Mouse (Mus musculus): ENCODE results near the gene Sh2b3. TPM values are rescaled to one million over a fixed set of nuclear protein-coding genes. Genes with fewer than 3 reads are reported as not detected.

The Sh2b3 gene
- 7.2 and 8.6 TPM in 2 replicates for polyA plus RNA-seq (2012; rRNA removed)
- polyA plus RNA-seq (2014; fragmentation: Nextera tagmentation; extraction: Ambion mirVana), result 5.4 and 5.6 TPM in 2 replicates

DNA sequence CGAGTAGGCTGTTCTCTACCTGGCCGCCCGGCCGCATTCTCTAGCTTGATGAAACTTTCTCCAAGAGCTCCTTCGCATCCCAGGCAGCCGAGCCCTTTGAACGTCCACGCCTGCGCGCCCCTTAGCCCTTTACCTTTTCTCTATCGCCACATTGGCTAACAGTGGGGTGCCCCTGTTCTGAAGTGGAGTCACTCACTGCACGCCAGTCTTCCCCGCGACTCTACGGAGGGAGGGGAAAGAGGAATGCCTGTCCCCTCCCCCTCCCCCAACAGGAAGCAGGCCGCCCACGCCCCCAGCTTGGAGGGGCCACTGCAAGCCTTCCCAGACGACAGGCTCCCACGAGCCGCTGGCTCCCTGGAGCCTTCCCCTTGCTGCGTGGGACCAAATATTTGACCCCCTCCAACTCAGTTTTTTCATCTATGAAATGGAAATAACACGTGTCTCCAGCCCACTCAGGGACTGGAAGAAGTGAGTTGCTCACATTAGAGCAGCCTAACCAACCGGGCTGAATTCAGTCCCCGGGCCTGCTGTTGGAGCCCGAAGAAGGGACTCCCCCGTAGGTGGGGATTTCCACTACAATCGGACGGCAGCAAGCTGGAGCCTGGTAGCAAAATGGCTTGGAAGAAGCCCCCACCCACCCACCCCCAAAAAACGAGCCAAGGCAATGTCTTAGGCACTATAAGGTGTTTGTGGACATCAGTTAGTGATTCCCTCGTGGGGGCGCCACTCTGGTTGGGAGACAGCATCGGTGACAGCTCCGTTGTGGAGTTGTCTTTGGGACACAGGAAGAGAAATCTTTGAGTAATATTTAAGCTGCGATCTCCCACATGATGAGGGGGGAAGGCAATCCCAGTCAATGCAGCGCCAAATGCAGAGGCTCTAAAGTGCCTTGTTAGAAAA is at the start of gene Sh2b3:
Gene Sh2b3 (minus strand): TSS at position 206 of the 900 bp plus-strand sequence.
- Histone ChIP-seq H3K4me3 (ENCODE audit: insufficient read depth in 1 of 2, low read depth in 2 of 2, low read length in 2 of 2) (peak within 1 kb of the TSS; percentile 80 to 92), H3K27ac (peak within 1 kb of the TSS; percentile 65), H3K9me3 (ENCODE audit: control insufficient read depth, low read length) (no peaks in the 10 kb centered on the region), H3K9ac (replicated peaks) (peak within 1 kb of the TSS; percentile 77), H3K4me1 (replicated peaks; ENCODE audit: control insufficient read depth in 2 of 2, insufficient read depth in 2 of 2, low read length in 1 of 2) (peaks cover 28 to 31% of the 10 kb centered on the region in 2 experiments), H3K27me3 (ENCODE audit: control insufficient read depth, insufficient read depth, low read length) (peaks cover 3% of the 10 kb centered on the region; the same call in 1 of the 2 replicates), H3K36me3 (replicated peaks; ENCODE audit: control insufficient read depth, insufficient read depth, low read depth) (no peaks in the 10 kb centered on the region), H3K4me2 (ENCODE audit: low read depth) (peak within 1 kb of the TSS; percentile 84)
- WGBS (ENCODE audit: insufficient replicate concordance), result under 1% methylated on average over 35 of the region's 35 CpGs
- DNase-seq (ENCODE audit: low read depth in 3 of 3, low spot score in 3 of 3) (no peak), ATAC-seq (ENCODE audit: insufficient read depth) (peak; percentile 6; the same call in 1 of the 2 replicates)
- TF ChIP-seq CTCF (IDR thresholded peaks at IDR 0.05; ENCODE audit: low read depth) (peak; percentile 13; the same call in 1 of the 2 replicates), EP300 (IDR thresholded peaks at IDR 0.05; ENCODE audit: low read depth) (no peak)

DNA sequence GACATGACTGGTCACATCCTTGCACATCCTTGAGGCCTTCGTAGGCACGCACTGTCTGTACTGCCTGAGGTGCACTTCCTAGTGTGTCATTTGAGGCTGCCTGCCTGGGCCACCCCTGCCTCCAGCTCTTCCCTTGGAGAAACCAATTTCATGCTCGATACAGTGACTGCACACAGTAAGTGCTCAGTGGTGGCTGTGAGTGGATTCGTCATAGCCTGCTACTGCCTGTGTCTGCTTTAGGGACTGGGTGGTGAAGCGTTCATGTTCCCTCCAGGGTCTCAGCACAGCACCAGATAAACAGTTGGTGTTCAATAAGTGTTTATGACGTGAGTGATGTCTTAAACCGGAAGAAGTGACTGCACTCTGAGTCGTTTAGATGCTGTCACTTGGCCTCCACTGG is 45.9 kb upstream of the Sh2b3 start:
- no peaks in the 10 kb centered on the region for H3K4me1 ChIP-seq (replicated peaks; ENCODE audit: control insufficient read depth in 2 of 2, insufficient read depth in 2 of 2, low read length in 1 of 2)
- H3K9me3 ChIP-seq (ENCODE audit: control insufficient read depth, low read length), result no peaks in the 10 kb centered on the region
- ATAC-seq (ENCODE audit: insufficient read depth) (no peak), DNase-seq (ENCODE audit: low read depth in 3 of 3, low spot score in 3 of 3) (no peak)
- H3K4me2 ChIP-seq (ENCODE audit: low read depth), result no peak overlapping the region
- H3K9ac ChIP-seq (replicated peaks), result no peak overlapping the region
- 58% methylated on average over 8 of the region's 8 CpGs for WGBS (ENCODE audit: insufficient replicate concordance)
- no peaks in the 10 kb centered on the region for H3K27me3 ChIP-seq (ENCODE audit: control insufficient read depth, insufficient read depth, low read length)
- H3K4me3 ChIP-seq (ENCODE audit: insufficient read depth in 1 of 2, low read depth in 2 of 2, low read length in 2 of 2), result no peak overlapping the region
- H3K36me3 ChIP-seq (replicated peaks; ENCODE audit: control insufficient read depth, insufficient read depth, low read depth), result no peaks in the 10 kb centered on the region
- no peak overlapping the region for H3K27ac ChIP-seq
- TF ChIP-seq EP300 (IDR thresholded peaks at IDR 0.05; ENCODE audit: low read depth) (no peak), CTCF (IDR thresholded peaks at IDR 0.05; ENCODE audit: low read depth) (no peak)

DNA sequence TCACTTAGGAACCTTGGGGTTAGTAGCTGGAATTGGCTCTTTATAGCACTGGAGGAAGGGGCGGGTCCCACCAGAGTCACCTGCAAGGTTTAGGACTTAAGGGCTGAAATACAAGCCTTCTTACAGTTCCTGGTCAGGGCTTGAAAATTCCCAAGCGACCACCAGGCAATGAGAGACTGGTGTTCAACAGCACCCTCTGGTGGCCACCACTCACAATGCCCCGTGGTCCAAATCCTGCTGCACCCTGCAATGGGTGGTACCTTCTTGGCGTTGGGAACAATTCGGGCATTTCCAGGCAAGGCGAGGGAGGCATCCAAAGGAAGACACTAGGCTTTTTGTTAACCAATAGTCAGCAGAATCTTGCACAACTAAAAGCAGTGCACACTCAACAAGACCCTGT is 41.8 kb upstream of the Sh2b3 start:
- H3K9me3 ChIP-seq (ENCODE audit: control insufficient read depth, low read length), result no peaks in the 10 kb centered on the region
- no peak overlapping the region for H3K4me3 ChIP-seq (ENCODE audit: insufficient read depth in 1 of 2, low read depth in 2 of 2, low read length in 2 of 2)
- TF ChIP-seq CTCF (IDR thresholded peaks at IDR 0.05; ENCODE audit: low read depth) (peak; percentile 84), EP300 (IDR thresholded peaks at IDR 0.05; ENCODE audit: low read depth) (no peak)
- H3K27ac ChIP-seq, result no peak overlapping the region
- no peak for DNase-seq (ENCODE audit: low read depth in 3 of 3, low spot score in 3 of 3)
- WGBS (ENCODE audit: insufficient replicate concordance), result 37% methylated on average over 6 of the region's 6 CpGs
- H3K9ac ChIP-seq (replicated peaks), result no peak overlapping the region
- H3K36me3 ChIP-seq (replicated peaks; ENCODE audit: control insufficient read depth, insufficient read depth, low read depth), result no peaks in the 10 kb centered on the region
- H3K4me2 ChIP-seq (ENCODE audit: low read depth), result no peak overlapping the region
- ATAC-seq (ENCODE audit: insufficient read depth), result no peak
- H3K27me3 ChIP-seq (ENCODE audit: control insufficient read depth, insufficient read depth, low read length), result no peaks in the 10 kb centered on the region
- no peaks in the 10 kb centered on the region for H3K4me1 ChIP-seq (replicated peaks; ENCODE audit: control insufficient read depth in 2 of 2, insufficient read depth in 2 of 2, low read length in 1 of 2)

DNA sequence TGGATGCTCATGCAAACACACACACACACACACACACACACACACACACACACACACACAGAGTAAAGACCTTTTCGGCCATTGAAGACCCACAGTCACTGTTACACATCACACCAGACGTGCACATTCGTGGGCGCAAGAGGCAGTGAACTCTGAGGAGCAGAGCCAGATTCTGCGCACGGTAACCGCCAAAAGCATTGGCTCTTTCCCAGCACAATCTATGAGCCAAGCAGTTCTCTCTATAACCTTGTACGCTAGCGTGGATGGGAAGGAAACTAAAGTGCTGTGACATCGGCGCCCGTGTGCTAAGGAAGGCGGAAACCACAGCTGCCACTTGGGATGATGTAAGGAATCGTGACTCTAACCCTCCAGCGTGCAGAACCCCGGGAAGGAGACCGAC is 41.3 kb upstream of the Sh2b3 start:
- Histone ChIP-seq H3K4me2 (ENCODE audit: low read depth) (no peak overlapping the region), H3K27ac (no peak overlapping the region), H3K27me3 (ENCODE audit: control insufficient read depth, insufficient read depth, low read length) (no peaks in the 10 kb centered on the region), H3K4me1 (replicated peaks; ENCODE audit: control insufficient read depth in 2 of 2, insufficient read depth in 2 of 2, low read length in 1 of 2) (no peaks in the 10 kb centered on the region), H3K4me3 (ENCODE audit: insufficient read depth in 1 of 2, low read depth in 2 of 2, low read length in 2 of 2) (no peak overlapping the region), H3K9me3 (ENCODE audit: control insufficient read depth, low read length) (no peaks in the 10 kb centered on the region), H3K9ac (replicated peaks) (no peak overlapping the region), H3K36me3 (replicated peaks; ENCODE audit: control insufficient read depth, insufficient read depth, low read depth) (no peaks in the 10 kb centered on the region)
- DNase-seq (ENCODE audit: low read depth in 3 of 3, low spot score in 3 of 3) (no peak), ATAC-seq (ENCODE audit: insufficient read depth) (no peak)
- TF ChIP-seq EP300 (IDR thresholded peaks at IDR 0.05; ENCODE audit: low read depth), result no peak
- TF ChIP-seq CTCF (IDR thresholded peaks at IDR 0.05; ENCODE audit: low read depth), result no peak
- WGBS (ENCODE audit: insufficient replicate concordance), result 69% methylated on average over 17 of the region's 17 CpGs

DNA sequence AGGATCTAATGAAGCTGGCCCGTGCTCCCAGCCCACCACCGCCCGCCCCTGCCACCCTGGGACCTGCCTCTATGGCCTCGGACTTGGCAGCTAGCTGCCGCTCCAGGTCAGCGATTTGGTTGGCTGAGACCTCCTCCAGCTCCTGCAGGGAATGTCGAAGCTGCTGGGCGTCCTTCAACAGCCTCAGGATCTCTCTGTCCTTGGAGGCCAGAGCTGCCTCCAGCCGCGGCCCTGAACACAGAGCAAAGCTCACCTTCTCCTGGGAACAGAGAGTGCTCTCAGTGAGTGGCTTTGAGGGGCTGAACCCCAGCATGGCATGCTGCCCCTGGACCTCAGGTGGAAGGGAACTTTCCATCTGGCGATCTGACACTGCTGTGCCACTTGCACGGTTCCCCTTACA is 39.5 kb upstream of the Sh2b3 start:
- H3K9me3 ChIP-seq (ENCODE audit: control insufficient read depth, low read length), result no peaks in the 10 kb centered on the region
- ATAC-seq (ENCODE audit: insufficient read depth), result no peak
- no peaks in the 10 kb centered on the region for H3K27me3 ChIP-seq (ENCODE audit: control insufficient read depth, insufficient read depth, low read length)
- no peaks in the 10 kb centered on the region for H3K36me3 ChIP-seq (replicated peaks; ENCODE audit: control insufficient read depth, insufficient read depth, low read depth)
- 71% methylated on average over 12 of the region's 12 CpGs for WGBS (ENCODE audit: insufficient replicate concordance)
- H3K4me2 ChIP-seq (ENCODE audit: low read depth), result no peak overlapping the region
- no peak overlapping the region for H3K9ac ChIP-seq (replicated peaks)
- no peak overlapping the region for H3K27ac ChIP-seq
- no peak overlapping the region for H3K4me3 ChIP-seq (ENCODE audit: insufficient read depth in 1 of 2, low read depth in 2 of 2, low read length in 2 of 2)
- no peaks in the 10 kb centered on the region for H3K4me1 ChIP-seq (replicated peaks; ENCODE audit: control insufficient read depth in 2 of 2, insufficient read depth in 2 of 2, low read length in 1 of 2)
- no peak for DNase-seq (ENCODE audit: low read depth in 3 of 3, low spot score in 3 of 3)
- TF ChIP-seq EP300 (IDR thresholded peaks at IDR 0.05; ENCODE audit: low read depth) (no peak), CTCF (IDR thresholded peaks at IDR 0.05; ENCODE audit: low read depth) (no peak)

All from liver, embryonic 14.5 days (tissue).